Mouse (Mus musculus) bone marrow macrophage, adult 2 months (primary cell): ENCODE measurements around the gene Golga5.

ENCODE experiments used
- CTCF ChIP-seq: IDR thresholded peaks from 2 replicates; pipeline ENCODE4 v1.5.1; 2012; ENCODE audit warnings: low read depth, mild to moderate bottlenecking, low read length, moderate library complexity
- POLR2A ChIP-seq: IDR thresholded peaks from 2 replicates; pipeline ENCODE4 v1.6.1; 2012; ENCODE audit warnings: mild to moderate bottlenecking, low read depth, low read length, borderline replicate concordance

DNA sequence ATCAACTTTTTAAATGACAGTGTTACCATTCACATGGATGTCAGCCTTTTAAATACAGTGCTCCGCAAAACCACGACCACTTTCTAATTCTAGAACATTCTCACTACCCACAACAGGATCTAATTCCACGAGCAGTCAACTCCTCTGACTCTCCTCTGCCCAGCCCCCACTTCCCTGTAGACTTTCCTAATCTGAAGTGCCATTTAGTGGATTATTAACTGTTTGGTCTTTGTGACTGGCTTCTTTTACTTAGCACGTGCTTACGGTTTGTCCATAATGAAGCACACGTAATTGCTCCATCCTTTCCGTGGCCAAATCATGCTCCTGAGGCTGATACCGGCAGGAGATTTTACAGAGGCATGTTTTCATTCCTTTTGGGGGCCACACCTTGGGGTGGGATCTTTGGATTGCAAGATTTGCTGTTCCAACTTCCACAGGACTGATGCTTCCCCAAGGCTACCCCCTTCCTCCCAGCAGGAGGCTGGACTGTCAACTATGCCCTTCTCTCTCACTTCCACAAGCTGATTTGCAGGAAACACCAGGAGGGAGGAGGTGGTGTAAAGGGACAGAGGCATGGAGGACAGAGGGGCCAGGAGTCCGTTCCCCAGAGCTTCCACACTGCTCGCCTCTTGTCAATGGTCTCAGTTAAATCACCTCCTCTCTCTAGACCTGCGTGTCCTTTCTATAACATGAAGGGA lies 46.2 kb upstream of the Golga5 start:
- TF ChIP-seq POLR2A, result no peak
- TF ChIP-seq CTCF, result no peak
